Mouse (Mus musculus) E14TG2a.4 (cell line): ENCODE results near the gene Ptpa.

Experiments used
- CTCF ChIP-seq: conservative IDR thresholded peaks from 2 replicates; pipeline ENCODE4 v1.5.1; 2014; ENCODE audit warnings: low read length
- NANOG ChIP-seq: IDR thresholded peaks from 2 replicates; pipeline ENCODE4 v1.6.1; 2014; ENCODE audit warnings: borderline replicate concordance, low read length, mixed read lengths
- POU5F1 ChIP-seq: IDR thresholded peaks from 2 replicates; pipeline ENCODE4 v1.6.1; 2014; ENCODE audit warnings: low read length, borderline replicate concordance

- TF ChIP-seq CTCF, result no peak
- TF ChIP-seq POU5F1, result no peak
- no peak for TF ChIP-seq NANOG
Observed at GRCm38 (mm10) chr2:30401581-30401980, 14.3 kb upstream of the Ptpa start.
